Mouse (Mus musculus): ENCODE results near the gene Arhgef3. TPM values are rescaled to one million over a fixed set of nuclear protein-coding genes. Genes with fewer than 3 reads are reported as not detected.

The Arhgef3 gene
- total RNA-seq, 2 experiments from 2014 or later, result 77.1 to 79.5 TPM

DNA sequence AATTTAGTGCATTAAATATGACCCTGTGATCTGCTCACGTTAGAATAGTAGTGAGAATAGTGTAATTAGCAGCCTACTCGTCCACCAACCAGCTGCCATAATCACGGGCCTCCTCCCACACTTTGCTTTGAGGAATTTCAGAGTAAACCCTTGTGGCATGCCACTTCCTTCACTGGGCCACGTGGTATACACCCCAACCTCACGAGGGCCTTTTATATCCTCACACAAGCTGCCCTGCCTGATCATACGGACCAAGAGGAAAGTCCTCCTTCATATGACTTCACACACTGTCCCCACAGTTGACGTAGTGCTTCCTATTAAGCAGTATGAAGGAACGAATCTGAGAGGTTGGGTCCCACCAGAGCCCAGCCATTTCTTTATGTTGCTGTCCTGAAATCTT, 202.4 kb downstream of the Arhgef3 start:
- Histone ChIP-seq H3K27ac (no peak overlapping the region), H3K4me3 (no peak overlapping the region)
- DNase-seq (ENCODE audit: low spot score in 2 of 2), result no peak
- no peak for TF ChIP-seq CTCF (conservative IDR thresholded peaks at IDR 0.05)

DNA sequence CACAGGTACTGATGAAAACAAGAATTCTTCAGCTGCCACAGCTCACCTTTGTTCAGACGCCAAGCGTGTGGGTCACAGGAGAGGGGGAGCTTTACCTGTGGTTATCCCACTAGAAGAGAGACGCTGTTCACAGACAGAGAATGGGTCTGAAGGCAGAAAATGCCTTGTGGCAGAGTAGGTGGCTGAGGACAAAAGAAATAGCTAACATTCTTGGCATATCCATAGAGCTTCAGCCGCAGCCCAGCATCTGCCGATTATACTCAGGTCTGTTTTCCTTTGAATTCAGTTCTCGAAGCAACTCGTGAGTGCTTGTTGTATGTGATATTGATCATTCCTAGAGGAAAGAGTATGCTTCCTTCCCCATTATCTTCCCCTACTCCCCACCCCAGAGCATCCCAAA, 204.7 kb downstream of the Arhgef3 start:
- TF ChIP-seq CTCF (conservative IDR thresholded peaks at IDR 0.05), result no peak
- no peak overlapping the region for H3K4me3 ChIP-seq
- no peak overlapping the region for H3K27ac ChIP-seq
- DNase-seq (ENCODE audit: low spot score in 2 of 2), result no peak

DNA sequence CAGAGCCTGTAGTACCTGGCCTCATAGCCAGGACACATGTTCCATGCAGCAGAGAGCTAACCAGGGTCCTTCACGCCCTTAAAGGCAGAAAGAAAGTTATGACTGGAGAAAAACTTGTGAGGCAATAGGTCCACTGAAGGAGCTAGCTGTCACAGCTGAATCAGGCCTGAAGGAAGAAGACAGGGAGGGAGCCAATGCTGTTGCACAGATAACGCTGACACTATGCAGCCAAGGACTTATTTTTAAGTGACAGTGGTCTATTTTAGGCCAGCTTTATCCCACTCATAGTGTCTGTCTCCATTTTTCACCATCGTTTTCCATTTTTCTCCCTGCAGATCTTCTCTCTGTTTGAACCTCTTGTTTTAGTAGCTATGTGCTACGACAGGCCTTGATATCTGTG, 207.3 kb downstream of the Arhgef3 start:
- TF ChIP-seq CTCF (conservative IDR thresholded peaks at IDR 0.05), result no peak
- no peak overlapping the region for H3K27ac ChIP-seq
- no peak overlapping the region for H3K4me3 ChIP-seq
- no peak for DNase-seq (ENCODE audit: low spot score in 2 of 2)

DNA sequence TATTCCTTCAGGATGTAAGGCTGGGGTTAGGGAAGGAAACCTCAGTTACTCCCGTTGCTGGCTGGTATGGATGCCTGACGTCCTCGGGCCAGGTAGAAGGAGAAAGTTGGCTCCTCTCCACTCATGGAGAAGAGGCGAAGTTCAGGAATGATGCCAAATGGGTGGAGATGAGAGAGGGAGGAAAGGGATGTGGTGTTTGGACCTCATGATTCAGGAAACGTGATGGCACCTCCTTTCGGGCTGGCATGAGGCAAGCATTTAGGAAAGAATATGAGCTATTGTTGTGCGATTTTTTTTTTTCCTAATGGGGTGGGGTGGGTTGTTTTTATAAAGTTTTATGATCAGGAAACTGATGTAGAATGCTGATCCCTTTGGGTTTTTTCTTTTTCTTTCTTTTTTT, 210.0 kb downstream of the Arhgef3 start:
- DNase-seq (ENCODE audit: low spot score in 2 of 2), result no peak
- Histone ChIP-seq H3K4me3 (no peak overlapping the region), H3K27ac (no peak overlapping the region)
- no peak for TF ChIP-seq CTCF (conservative IDR thresholded peaks at IDR 0.05)

DNA sequence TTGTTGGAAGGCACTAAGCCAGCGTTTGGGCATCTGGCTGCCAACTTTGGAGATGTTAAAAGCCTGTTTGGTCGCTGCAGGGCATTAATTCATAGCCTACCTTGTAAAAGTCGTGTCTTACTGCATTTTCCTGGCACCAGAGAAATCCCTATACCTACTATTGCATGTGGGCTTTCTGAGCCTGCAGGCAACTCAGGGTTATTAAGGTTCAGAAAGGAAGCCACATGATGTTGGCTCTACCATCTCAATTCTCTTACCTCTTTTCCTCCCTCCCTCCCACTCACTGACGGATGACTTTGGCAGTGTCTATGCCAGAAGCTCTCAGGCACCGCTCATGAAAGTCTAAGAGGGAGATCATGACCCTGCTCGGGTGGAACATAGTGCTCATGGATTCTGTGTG, 210.8 kb downstream of the Arhgef3 start:
- no peak for DNase-seq (ENCODE audit: low spot score in 2 of 2)
- H3K27ac ChIP-seq, result no peak overlapping the region
- no peak overlapping the region for H3K4me3 ChIP-seq
- no peak for TF ChIP-seq CTCF (conservative IDR thresholded peaks at IDR 0.05)

DNA sequence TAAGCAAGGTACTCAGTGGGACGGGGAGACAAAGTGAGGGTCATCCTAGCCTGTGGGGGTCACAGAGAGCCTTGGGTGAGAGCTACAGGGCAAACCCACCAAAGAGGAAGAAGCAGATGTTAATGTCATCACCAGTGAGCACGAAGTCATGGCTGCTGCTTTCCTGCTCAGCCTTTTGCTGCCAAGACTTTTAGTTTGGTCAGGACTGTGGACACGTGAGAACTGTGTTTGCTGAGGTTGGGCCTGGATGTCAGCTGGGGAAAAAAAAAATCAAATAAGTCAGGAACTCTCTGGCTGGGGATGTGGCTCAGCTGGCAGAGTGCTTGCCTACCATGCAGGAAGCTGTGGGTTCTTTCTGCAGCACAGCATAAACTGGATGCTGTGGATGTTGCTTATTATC, 213.2 kb downstream of the Arhgef3 start:
- Histone ChIP-seq H3K27ac (no peak overlapping the region), H3K4me3 (no peak overlapping the region)
- no peak for DNase-seq (ENCODE audit: low spot score in 2 of 2)
- no peak for TF ChIP-seq CTCF (conservative IDR thresholded peaks at IDR 0.05)

DNA sequence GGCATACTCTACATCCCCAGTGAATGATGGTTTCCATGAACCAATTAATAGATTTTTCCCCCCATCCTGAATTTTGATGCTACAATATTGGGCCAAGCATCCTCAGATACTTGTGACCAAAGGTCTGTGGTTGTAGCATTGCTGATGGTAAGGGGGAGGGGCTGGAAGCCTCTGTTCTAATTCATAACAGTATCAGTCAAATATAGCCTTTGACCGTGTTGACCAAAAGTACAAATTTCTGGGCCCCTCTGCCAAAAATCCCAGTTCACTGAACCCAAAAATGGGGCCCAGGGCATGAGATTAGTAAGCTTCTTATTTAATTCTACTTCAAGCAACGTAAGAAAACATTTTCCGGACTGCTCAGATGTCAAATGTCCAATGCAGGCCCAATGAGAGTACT, 214.3 kb downstream of the Arhgef3 start:
- DNase-seq (ENCODE audit: low spot score in 2 of 2), result no peak

DNA sequence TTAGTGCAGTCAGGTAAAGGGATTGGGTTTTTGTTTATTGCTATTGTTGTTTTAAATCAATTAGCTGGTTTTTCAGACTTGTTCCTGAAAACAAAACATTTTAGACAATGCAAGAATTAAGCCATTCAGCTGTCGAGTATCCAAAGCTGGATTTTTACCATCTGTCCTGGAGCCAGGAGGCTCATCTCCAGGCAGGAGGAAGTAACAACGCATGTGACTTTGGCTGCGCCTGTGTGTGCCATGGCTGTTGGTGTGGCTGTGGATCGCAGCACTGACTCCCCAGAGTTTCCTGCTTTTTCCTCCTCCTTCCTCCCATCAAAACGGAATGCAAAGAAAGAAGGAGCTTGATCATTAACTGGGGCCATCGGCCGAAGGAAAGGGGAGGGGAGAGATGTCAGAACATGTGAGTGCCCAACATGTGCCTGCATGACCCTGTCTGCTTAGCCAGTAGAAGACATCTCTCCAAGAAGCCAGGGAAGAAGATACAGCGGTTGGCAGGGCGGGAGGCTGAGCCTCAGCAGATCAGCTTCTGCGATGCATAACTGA, 216.9 kb downstream of the Arhgef3 start:
- no peak for TF ChIP-seq CTCF (conservative IDR thresholded peaks at IDR 0.05)
- H3K27ac ChIP-seq, result no peak overlapping the region
- H3K4me3 ChIP-seq, result no peak overlapping the region
- no peak for DNase-seq (ENCODE audit: low spot score in 2 of 2)

More for the DNA sequence above, 214.3 kb downstream of the Arhgef3 start:
- TF ChIP-seq CTCF (conservative IDR thresholded peaks at IDR 0.05), result no peak
- H3K27ac ChIP-seq, result peak overlapping the region; percentile 36; the same call in 1 of the 2 replicates
- no peak overlapping the region for H3K4me3 ChIP-seq

DNA sequence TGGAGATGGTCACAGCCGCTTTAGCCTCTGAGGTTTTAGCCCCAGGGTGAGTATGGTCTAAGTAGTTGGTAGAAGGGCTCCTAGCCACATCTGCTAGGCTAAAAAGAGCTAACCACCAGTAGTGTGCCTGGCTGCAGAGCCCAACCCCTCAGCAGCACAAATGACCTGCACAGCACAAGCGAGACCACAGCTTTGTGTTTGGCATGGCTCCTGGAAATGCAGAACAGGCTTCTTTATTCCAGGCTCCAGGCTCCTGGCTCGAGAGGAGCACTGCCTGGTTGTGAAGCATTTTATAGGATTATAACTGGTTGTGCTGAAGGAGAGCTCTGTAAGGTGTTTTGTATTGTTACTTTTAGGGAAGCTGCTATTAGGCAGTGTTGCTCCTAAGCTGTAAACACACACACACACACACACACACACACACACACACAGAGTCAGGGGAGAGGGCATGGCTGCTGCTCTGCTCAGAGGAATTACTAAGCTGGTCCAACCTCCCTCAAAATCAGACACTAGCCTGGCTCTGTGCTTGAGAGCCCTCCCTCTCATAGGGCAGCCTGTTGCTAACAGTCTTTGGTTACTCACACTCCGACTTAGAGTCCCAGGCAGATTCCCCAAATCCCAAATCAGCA, 217.8 kb downstream of the Arhgef3 start:
- Histone ChIP-seq H3K4me3 (no peak overlapping the region), H3K27ac (no peak overlapping the region)
- TF ChIP-seq CTCF (conservative IDR thresholded peaks at IDR 0.05), result no peak
- no peak for DNase-seq (ENCODE audit: low spot score in 2 of 2)

DNA sequence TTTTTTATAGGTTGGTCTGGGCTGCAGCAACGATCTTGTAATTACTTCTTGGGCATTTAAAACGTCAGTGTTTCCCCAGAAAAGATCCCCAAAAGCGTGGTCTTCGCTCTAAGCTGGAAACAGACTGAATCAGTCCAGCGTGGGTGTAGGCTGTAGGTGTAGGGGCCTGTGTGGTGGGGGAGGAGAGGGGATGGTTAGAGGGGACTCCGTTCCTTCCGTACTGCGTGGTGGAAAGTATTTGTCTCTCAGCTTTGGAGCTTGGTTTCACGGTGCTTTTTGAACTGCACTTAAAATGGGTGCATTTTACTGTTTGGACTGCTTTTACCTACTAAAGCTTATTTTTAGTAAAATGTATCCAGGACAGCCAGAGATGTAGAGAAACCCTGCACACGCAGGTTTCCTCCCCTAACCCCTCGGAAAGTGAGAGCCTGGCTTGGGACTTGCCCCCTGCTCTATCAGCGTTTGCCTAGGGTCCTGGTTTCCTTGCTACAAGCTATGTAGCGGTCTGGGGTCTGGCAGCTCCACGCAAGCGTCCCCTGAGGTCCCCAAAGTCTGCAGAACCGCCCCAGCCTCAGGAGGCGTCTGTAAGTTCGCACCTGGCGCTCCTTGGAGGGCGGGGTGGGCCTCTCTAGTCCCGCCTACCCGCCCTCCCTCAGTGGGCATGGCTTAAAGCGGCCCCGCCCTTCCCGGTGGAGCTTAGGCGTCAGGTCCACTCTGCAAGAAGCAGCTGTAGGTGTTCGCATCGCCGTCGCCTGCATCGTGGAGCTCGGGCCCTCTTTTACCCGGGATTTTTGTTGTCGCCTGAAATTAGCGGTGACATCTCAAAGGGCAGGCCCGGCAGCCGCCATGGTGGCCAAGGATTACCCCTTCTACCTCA, 220.9 kb downstream of the Arhgef3 start:
- TF ChIP-seq CTCF (conservative IDR thresholded peaks at IDR 0.05), result peak; percentile 9; the same call in 1 of the 2 replicates
- peak; percentile 87 to 89 for DNase-seq (ENCODE audit: low spot score in 2 of 2)
- H3K27ac ChIP-seq, result peak overlapping the region; percentile 93
- H3K4me3 ChIP-seq, result peak overlapping the region; percentile 97

DNA sequence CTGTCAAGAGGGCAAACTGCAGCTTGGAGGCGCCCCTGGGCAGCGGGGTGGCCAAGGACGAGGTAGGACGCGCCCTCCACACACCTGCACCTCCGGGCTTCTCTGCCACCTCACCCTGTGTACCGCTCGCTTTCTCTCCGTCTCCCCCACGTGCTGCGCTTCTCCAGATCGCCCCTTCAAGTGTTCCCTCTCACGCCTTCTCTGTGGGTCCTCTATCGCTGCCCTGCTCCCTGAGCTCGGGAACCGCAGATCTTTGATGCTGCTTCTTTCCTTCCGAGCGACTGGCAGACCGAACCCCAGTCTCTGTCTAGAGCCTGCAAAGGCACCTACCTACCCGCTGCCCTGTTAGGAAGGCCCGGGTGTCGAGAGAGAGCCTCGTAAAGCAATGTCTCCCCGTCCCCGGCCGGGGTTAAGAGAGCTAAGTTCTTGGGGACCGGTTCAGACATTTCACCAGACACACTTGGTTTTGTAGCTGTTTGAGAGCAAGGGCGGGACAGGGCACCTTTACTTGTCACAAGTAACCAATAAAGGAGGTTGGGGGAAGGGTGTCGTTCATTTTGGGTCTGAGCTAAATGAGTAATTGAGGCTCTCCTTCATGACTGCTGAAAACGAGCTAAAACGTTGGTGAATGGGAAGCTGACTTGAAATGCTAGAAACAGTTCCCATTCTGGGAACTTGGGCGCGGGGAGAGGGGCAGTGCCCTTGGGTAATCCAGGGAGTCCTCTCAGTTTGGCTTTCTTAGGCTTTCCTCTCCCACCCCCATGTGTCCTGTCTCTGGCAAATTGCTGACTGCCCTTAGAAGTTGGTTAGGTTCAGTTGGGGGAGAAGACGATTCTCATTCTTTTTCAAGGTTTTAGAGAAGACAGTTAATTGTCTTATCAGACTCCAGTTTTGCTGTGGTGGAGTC, 221.8 kb downstream of the Arhgef3 start:
- peak in 1 of 2 experiments; percentile 33 for DNase-seq (ENCODE audit: low spot score in 2 of 2)
- Histone ChIP-seq H3K4me3 (peak overlapping the region; percentile 97), H3K27ac (peak overlapping the region; percentile 93)
- TF ChIP-seq CTCF (conservative IDR thresholded peaks at IDR 0.05), result no peak

DNA sequence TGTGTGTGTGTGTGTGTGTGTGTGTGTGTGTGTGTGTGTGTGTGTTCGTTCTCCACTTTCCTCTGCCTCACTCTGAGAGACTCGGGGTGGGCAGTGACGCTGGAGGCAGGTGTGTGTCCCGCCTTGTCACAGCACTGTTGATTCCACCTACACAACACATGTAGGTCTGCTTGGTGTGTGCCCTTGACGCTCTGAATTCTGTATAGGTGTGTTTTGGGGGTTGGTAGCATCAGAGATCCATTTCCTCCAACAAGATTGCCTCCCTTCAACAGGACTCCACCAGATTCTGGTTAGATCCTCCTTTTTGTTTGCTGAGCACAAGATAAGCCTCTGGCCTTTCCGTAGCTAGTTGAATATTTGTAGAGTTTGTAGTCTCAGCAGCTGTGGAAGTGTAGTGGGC, 222.5 kb downstream of the Arhgef3 start:
- Histone ChIP-seq H3K4me3 (peak overlapping the region; percentile 97), H3K27ac (peak overlapping the region; percentile 95)
- TF ChIP-seq CTCF (conservative IDR thresholded peaks at IDR 0.05), result no peak
- DNase-seq (ENCODE audit: low spot score in 2 of 2), result peak in 1 of 2 experiments; percentile 21

Data from layer of hippocampus, adult 2 months (tissue).